Mouse (Mus musculus): ENCODE results near the gene Kat8. TPM values are rescaled to one million over a fixed set of nuclear protein-coding genes. Genes with fewer than 3 reads are reported as not detected.
"Not testable (repeated sequence)": the region's sequence is repeated elsewhere in the genome, so short reads cannot be mapped to it uniquely, and the experiment has no call there.

Gene Kat8
- total RNA-seq (2022), result 10 to 100 TPM; 29.0 to 33.4 (median 31.1) TPM

DNA sequence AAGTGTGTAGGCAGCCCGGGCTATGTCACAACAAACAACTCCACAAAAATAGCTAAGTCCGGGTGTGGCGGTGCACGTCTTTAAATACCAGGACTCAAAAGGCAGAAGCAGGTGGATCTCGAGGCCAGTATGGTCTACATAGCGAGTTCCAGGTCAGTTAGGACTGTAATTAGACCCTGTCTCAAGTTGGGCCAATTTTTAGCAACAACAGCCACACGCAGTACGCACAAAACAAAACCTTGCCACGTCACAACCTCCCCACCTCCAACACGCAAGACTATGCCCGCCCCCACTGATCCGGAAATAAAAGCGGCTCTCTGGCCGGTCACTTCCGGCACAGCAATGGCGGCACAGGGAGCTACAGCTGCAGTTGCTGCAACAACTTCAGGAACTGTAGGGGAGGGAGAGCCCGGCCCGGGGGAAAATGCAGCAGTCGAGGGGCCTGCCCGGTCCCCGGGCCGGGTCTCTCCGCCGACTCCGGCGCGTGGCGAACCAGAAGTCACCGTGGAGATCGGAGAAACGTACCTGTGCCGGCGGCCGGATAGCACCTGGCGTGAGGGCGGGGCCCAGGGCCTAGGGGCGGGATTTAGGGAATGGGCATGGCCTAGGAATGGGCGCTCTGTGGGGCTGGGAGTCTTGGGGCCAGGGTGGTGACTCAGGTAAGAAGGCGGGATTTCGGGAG lies at the start of gene Kat8:
Kat8 (plus strand) TSS at position 327 of the 682 bp plus-strand sequence.
- DNase-seq, result peak; percentile 79

DNA sequence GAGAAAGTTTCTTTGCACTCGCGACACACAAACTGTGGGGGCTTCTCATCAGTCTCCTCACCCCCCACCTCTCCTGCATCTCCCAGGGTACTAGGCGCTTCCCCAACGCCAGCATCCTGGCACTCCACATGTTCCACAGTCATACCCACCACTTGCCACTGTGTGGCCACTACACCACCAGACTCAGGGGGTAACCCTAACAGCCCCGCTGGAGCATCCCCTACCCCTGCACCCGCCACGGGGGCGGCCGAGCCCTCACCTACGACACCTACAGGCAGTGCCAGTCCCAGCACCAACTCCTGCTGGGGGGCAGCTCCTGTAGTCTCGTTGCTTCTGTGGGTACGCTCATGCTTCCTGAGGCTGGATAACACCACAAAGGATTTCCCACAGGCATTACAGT lies 45.9 kb upstream of the Kat8 start:
- no peak for DNase-seq

DNA sequence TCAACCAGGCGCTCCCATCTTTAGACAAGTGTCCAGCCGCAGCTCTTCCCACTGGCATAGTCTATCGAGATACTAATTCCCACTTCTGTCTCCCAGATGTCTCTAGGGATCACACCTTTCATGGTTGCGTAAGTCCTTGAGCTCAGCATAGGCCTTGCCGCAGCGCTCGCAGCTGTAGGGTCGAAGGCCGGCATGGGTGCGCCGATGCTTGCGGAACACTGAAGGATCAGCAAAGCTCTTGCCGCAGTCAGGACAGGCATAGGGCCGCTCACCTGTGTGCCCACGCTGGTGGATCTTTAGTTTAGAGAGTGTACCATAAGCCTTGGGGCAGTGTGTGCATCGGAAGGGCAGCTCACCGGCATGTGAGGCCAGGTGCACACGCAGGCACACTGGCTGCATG lies 44.7 kb upstream of the Kat8 start:
- DNase-seq, result no peak

DNA sequence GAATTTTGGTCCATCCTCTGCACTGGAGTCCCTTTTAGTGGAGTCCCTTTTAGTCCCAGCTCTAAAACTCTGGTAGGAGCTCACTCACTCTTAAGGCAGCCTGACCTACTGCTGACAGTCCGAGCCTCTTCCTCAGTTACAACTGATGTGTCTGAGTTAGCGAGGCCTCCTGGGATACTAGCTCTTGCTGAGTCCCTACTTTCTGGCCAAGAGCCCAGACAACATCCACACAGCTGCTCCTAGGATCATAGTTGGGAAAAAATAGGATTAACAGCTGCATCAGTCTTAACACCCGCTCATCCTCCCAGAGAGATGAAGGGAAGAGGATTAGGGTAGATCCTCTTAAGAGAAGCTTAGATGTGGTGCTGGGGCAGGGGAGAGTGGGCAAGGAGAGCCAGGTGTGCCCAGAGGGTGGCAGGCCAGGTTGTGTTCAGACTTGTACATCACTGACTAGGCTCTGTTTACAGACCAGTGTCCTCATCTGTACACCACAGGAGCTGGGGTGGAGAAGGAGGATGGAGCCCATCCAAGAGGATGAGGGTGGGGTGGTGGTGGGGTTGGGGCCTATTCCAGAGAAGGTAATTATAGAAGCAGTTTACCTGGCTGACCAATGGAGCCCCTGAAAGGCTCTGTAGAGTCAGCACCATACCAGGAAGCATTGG lies 43.0 kb upstream of the Kat8 start:
- DNase-seq, result no peak

DNA sequence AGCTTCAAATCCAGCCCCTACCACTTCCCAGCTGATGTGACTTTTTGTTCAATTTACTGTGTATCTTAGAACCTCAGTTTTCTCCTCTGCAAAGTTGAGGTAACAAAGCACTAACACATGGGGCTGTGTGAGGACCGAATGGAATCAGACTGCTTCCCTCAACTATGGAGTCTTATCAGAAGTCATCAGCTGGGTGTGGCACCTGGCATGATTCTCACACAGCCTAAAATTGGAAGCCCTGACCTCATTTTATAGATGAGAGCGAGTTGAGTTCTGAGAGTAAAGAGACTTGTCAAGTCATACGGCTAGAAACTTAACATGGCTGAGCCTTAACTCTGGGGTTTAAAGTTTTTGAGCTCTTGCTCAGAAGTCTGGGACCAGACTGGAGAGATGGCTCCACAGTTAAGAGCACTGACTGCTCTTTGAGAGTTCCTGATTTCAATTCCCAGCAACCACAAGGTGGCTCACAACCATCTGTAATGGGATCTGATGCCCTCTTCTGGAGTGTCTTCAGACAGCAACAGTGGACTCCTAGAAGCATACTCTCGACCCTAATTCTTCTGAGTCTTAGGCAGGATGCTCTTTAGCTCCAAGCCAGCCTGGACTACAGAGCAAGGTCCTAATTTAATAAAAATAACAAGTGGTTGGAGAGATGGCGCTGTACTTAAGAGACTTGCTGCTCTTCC lies 42.0 kb upstream of the Kat8 start:
- no peak for DNase-seq

DNA sequence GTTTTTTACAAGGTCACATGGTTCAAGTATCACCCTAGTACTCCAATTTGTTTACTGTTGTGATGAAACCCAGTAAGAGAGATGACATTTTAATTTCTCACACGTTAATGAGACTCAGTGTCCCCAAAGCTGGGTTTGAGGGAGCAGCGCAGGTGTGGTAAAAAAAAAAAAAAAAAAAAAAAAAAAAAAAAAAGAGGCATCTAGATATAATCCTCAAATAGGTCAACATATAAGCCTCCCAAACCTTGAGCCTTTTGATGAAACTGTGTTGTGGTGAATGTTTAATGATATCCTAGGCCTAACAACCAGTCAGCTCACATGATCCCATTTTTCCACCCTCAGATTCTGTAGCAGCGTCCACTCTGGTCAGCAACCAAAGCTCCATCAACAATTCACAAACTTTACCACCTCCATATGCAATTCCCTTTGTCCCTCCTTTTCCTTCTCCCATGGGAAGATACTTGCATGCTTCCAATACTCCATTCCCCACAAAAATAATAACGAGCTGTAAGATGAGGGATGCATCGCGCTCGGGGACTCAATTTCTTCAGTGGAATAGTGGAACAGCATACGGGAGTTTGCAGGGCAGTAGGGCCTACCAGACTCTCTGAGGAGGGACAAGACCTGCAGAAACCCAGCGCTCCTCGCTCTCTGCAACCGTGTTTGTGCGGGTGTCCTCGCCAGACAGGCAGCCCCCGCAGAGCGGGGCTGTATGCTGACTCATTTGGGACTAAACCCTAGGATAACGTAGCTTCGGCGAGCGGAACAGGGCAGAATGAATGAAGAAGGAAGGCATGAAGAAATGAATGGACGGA lies 37.3 kb upstream of the Kat8 start:
- DNase-seq, result no peak

DNA sequence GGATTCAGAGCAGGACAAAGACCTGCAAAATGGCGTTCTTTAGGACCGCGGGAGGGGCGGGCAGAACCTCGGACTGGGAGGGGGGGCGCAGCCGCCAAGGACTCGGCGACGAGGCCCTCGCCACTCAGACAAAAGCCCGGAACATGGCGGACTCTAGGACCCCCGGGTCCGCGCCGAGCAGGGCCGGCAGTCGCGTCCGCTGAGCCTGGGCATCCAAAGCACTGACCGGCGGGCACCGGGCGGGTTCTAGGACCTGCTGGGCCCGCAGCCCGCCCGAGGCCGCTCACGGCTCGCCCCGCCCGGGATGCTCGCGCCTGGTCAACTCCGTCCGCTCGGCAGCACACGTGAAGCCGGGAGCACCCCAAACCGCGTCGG lies 36.7 kb upstream of the Kat8 start:
- peak; percentile 87 for DNase-seq

DNA sequence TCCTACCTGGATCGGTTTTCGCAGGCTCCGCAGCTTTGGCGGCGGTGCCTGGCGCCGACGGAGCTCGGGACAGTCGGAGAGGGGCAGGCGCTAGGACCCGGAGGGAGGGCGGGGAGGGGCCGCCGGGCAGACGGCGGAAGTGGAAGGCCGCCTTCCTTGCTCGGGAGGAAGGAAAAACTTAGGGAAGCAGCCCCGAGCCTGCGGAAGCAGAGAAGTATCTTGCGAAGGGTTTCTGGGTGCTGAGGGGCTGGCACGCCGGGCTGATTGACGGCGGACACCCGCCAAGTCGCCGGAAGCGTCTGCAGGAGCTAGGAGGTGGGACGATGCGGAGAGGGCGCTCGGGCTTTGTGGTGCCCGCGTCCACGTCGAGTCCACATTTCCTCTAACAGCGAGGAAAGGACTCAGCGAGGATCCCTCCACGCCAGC lies 36.3 kb upstream of the Kat8 start, which contains the start of gene Zfp646:
Zfp646 (plus strand) TSS at position 181 of the 426 bp plus-strand sequence.
- peak; percentile 53 for DNase-seq

DNA sequence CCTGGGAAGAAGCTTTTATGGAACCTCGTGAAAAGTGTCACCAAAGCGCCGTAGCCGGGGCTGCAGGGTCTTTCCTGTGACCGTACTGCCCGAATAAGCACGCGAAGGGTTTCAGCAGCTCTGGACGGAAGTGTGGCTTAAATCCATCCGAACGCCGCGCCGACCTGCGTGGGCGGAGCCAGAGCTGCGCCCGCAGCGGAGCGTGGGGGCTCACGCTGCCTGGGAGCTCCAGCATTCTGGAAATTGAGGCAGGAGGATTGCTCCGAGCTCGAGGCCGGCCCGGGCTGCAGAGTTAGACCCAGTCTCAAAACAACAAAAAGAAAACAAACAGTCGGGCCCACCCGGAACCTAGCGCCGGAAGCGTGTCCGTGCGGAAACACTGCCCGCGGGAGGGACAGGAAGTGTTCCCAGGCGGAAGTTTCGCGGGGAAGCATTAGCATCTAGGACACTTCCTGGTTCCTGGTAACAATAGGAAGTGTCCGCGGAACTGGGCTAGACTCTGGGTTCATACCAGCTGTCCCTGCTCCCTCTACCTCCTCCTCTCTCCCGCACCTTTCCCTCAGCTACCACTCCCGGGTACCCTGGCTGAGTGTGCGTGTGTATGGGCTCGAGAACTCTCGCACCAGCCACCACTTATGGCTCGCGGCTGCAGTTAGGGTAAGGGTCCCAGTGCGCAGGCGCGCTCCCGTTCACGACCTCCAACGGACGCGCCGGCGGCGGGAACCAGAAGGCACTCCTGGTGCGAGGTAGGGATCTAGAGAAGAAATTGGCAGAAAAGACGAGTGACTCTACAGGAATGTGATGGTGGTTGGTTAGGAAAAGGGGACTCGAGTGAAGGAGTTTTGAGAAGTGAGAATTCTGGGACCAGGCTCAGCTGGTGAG lies 35.6 kb upstream of the Kat8 start, which contains the start of gene Zfp668:
Zfp668 (minus strand) TSS at position 362 of the 882 bp plus-strand sequence.
- peak; percentile 82 for DNase-seq

DNA sequence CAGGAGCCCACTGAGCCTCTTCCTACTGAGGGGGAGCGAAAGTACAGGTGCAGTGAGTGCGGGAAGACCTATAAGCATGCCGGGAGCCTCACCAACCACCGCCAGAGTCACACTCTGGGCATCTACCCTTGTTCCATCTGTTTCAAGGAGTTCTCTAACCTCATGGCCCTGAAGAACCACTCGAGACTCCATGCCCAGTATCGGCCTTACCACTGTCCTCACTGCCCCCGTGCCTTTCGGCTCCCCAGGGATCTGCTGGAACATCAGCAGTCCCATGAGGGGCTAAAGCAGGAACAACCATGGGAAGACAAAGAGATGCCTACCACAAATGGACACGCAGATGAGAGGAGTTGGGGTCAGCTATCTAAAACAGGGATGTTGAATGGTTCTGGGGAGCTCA lies 33.0 kb upstream of the Kat8 start:
- DNase-seq, result no peak

DNA sequence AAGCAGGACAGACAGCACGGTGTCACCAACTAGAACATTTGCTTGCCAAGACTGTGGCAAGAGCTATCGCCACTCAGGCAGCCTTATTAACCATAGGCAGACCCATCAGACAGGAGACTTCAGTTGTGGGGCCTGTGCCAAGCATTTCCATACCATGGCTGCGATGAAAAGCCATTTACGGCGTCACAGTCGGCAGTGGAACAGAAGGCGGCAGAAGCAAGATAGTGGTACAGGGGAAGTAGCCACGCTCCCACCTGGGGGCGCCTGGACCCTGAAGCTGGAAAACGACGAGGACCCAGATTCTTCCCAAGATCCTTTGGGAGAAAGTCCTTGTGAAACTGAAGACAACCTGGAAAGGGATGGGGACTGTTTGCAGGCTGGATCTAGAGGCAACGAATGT lies 31.9 kb upstream of the Kat8 start:
- DNase-seq, result no peak

DNA sequence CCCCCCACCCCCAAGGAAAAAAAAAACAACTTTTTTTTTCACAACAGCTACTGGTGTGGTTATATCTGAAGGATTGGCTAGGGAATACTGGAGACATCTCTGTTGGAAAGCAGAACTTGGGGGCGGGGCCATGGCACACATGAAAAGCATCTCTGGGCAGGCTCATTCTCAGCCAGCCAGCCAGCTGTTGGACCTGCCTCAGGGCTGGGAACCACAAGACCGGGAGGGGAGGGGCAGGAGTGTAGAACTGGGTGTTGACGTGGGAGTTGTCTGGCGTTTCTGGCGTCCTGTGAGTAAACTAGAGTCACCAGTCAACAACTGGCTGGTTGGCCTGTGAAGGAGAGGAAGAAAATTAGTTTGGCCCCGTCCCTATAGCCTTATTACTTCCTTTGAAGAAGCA lies 26.4 kb upstream of the Kat8 start:
- no peak for DNase-seq

DNA sequence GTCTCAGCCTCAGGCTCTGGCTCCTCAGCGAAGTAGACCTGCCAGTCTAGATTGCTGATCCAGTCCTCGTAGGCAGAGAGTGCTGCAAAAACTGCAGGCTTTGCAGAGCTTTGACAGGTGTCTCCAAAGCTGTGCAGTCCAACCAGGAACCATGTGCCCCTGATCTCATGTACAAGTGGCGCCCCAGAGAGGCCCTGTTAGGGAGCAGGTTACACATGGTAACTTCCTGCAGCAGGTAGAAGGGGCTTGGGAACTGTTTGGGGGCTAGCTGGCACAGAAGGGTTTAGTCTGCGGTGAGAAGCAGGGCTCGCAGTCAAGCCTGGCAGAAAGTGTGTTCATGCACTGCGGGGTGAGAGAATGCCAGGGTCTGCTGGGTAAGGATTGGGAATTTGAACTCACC lies 25.8 kb upstream of the Kat8 start:
- DNase-seq, result no peak

DNA sequence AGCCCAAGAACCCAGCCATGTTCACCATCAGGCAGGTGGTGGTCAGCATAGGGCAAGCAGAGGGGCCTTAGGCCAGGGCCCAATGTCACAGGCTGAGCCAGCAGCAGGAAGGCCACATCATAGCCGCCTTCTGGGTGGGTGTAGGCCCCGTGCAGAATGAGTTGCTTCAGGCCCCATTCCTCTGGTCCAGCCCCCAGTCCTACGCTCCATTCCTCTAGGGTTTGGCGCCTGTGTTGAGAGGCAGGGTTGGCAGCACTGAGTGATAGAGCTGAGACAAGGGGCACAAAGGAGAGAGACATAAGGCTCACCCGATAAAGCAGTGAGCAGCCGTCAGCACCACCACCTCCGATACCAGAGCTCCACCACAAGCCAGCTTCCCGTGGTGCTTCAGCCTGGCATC lies 25.1 kb upstream of the Kat8 start:
- DNase-seq, result no peak

DNA sequence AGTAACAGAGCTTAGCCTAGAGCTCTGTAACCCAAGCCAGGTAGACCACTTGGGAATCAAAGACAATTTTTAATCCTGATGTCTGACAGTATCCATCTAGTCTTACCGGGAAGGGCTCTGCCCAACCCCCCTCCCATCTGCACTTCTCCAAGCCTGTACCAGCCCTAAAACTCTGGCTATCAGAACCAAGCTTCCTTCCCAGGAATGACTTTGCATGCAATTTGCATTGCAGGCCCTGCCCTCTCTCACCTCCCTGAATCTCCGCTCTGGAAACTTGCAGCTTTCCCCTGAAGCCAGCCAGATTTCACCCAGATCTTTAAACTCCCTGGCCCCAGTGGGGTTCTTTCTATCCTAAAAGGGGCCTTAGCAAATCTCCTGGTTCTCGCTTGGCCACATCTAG lies 24.5 kb upstream of the Kat8 start:
- DNase-seq, result no peak

DNA sequence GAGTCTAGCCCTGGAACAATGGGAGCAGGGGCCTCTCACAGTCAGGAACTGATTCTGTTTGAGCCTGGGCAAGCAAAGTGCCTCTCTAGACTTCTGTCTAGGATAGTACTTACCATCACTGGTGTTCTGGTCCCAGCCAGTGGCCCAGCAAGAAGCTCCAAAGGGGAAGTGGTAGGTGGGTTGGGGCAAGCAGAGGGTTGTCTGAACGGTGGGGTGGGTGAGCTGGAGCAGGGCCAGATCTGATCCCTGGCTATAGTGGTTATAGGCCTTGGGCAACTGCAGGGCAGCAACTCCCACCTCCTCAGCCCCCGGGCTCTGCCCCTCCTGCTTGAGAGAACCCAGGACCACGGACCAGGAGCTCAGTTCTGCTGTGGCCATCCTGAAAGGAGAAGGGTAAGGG lies 23.5 kb upstream of the Kat8 start:
- DNase-seq, result no peak

DNA sequence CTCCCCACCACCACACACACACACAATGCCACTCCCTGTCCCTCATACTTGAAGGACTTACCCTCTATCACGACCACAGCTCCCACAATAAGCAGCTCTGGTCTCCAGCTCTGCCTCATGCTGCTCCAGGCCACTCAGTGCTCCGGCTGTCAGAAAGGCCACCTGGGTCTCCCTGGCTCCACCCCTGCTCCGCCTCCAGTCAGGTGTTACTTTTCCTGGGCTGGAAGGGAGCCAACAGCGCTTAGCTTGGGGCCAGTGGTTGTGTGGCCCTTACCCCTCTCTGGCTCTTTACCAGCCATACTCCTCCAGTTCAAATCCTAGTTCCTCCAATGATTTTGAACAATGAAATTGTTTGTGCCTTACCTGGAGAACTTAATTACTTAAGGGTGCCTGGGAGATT lies 21.5 kb upstream of the Kat8 start, which contains the start of gene Prss53:
Prss53 (minus strand) TSS at position 173 of the 400 bp plus-strand sequence.
- no peak for DNase-seq

DNA sequence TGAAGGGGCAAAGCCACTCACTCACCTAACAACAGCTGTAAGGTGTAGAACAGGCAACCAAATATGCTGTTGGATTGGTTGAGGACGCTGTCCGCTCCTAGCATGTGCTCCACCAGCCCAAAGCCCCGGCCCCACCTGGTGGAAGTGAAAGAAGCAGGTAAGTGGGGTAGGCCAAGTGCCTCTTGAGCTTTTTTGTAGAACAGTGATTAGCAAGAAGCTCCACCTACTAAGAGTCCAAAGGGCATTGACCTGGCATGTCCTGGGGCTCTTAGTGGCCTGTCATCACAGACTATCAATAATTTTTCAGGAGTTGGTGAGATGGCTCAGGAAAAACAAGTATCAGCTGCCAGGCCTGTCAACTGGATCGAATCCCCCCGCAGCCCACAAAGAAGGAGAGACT lies 17.8 kb upstream of the Kat8 start:
- no peak for DNase-seq

DNA sequence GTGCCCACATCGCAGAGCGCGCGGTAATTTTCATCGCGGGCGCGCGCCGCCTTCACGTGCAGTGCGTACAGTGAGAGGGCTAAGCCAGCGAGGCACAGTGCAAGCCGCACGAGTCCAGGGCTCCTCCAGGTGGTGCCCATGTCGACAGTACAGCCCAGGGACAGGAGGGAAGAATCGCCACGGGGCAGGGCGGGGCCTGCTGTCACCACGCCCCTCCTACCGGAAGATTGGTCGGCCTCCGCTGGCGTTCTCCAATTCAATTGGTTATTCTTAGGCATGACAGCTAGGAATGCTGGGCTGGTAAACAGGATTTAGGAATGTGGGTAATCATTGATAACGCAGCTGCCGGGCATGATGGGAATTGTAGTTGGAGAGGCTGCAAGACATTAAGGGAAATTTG lies 16.9 kb upstream of the Kat8 start, which contains the start of the genes Gm21974 and Vkorc1:
Gm21974 (minus strand) TSS at position 13 of the 400 bp plus-strand sequence.
Vkorc1 (minus strand) TSS at position 176 of the 400 bp plus-strand sequence.
- DNase-seq, result peak; percentile 96

DNA sequence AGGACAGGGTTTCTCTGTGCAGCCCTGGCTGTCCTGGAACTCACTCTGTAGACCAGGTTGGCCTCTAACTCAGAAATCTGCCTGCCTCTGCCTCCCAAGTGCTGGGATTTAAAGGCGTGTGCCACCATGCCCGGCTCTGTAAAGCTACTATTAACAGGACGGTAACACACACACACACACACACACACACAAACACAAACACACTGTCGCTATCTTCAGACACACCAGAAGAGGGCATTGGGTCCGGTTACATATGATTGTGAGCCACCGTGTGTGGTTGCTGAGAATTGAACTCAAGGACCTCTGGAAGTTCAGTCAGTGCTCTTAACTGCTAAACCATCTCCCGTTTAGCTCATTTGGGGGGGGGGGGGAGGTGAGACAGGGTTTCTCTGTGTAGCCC lies 16.4 kb upstream of the Kat8 start:
- DNase-seq, result not testable (repeated sequence)

DNA sequence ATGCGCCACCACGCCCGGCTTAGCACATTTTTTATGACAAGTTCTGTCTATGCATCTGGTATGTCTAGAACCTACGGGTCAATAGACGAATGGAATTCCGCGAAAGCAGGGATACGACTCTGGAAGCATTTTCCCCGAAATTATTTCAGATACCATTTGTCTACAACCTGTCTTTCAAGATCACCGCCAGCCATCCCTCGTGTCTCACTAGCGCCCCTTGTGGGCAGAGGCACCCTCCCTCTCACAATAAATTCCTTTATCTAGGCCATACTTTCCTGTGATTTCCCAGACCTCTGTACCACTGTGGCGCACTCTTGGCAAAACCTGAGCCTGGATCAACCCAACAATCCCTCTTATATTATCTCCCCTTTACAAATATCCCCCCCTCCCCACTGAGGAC lies 15.9 kb upstream of the Kat8 start:
- DNase-seq, result no peak
